Mouse (Mus musculus): ENCODE measurements around the gene Asic2.
A peak's percentile ranks its signal among the peaks of the same experiment; 100 is the strongest.

Asic2 gene

DNA sequence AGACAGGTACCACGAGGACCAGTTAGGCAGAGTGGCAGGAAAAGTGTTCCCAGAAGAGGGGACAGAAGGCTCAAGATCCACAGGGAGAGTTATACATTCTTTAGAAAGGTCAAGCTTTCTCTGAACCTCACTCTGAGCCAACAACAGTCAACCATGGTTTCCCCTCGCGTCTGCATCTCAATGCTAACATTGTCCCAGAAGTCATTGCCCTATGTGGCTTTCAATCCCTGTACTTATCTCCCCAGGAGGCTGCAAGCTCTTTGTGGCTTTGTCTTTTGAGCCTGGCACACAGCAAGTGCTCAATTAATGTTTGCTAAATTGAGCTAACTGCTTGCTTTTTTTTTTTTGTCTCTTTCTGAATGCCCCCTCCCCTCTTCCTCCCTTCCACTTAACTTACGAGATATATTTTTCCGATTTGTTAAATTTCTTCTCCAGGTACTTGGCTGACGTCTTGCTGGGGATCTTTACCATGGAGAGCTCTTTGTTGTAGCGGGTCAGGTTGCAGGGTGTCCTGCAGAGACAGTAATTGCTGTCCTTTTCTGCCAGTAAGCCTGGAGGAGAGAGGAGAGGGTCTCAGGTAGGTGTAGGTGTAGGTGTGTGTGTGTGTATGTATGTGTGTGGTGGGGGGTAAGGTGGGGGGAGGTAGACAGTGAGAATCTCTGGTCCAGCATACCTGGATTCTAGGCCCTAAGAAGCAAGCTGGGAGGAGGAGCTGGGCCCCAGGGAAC is 1078.8 kb downstream of the Asic2 start:
- DNase-seq, result no peak

DNA sequence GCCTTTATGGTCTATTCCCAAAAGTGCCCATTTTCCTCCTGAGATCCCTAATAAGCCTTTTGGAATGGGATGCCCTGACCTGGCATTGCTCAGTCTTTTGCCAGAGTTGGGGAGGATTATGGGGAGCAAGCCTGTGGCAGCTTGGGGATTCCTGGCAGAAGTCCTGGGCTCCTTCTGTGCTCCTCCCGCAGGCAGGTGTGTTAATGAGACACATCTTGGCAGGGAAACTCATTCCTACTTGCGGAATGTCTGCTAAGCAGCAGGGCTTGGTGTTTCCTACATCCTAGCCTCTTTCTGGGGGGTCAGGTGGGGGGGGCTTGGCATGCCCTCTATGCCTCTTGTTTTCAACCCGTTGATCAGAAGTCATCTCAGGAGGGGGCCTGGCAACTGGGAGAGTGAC is 1081.2 kb downstream of the Asic2 start:
- DNase-seq, result no peak

DNA sequence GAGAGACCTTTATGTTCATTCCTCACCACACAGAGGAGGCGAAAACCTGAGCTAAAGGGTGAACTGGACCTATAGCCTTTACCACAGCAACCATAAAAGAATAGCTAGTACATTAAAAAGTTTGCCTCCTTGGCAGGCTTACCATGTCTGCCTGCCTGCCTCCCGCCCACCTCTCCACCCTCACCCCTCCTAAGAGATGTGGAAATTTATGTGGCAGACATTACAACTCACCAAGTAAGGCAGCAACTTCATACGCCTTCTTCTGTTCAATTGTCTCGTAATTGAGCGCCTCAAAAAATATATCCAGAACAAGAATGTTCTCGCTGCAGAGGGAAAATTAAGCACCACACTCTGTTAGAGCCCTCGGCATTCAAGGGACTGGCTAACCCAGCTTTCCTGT is 1081.9 kb downstream of the Asic2 start:
- DNase-seq, result no peak

GRCm38 (mm10) chr11:80884521-80885231 is 1083.6 kb downstream of the Asic2 start:
- DNase-seq, result no peak

DNA sequence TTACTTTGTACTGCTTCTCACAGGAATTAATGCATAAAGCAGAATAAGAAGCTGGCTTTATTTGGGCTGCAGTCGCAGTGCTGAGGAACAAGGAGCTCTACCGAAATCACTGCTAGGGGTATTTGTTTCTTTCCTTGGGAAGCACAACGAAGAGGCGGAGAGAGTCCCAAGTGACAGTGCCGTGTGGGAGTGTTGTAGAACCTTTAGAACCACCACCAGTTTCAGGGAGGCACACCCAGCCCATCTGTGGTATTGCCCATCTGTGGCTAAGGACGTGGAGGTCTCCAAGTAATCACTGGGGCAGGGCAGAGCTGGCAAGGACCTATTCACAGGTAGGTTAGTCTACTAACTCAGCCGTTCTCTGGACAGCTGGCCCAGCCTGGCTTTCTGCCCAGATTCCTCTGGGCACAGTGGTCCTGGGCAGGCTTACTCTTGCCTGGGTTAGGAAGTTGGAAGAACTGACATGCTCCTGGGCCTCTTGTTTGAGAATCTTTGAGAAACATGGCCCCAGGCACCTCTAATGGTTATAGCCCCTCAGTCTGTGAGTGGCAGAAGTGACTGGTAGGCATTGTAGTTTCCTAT is 1085.9 kb downstream of the Asic2 start:
- DNase-seq, result peak in 1 of 2 experiments; percentile 14

- DNase-seq, result no peak
Measured at GRCm38 (mm10) chr11:80878026-80878425, 1090.2 kb downstream of the Asic2 start.

DNA sequence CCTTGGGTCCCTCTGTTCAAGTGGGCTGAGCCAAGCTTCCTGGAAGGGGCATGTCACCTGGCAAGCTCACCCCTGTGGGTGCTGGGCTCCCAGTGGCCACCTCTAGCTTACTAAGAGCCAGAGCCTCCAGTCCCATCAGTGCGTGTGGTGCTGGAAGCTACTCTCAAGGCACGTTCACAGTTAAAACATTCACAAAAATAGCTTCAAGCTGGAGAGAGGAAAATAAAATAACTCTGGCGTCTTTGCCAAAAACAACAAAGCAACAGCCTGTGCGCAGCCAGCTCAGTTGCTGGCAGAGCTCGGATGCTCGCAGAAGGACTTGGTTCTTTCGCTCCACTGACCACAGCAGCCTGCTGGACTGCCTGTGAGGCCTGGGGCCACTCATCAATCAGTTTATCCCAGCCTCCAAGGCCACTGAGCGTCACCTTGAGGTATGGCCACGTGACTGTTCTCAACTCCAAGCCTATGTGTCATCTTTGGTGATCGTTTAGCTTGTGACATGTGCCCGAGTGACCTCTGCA is 1091.1 kb downstream of the Asic2 start:
- peak; percentile 60 to 91 for DNase-seq

GRCm38 (mm10) chr11:80872509-80873474 is 1095.5 kb downstream of the Asic2 start:
- DNase-seq, result peak; percentile 60 to 70

GRCm38 (mm10) chr11:80868039-80868438 is 1100.2 kb downstream of the Asic2 start:
- no peak for DNase-seq

- DNase-seq, result no peak
Measured at GRCm38 (mm10) chr11:80862941-80863340, 1105.3 kb downstream of the Asic2 start.

DNA sequence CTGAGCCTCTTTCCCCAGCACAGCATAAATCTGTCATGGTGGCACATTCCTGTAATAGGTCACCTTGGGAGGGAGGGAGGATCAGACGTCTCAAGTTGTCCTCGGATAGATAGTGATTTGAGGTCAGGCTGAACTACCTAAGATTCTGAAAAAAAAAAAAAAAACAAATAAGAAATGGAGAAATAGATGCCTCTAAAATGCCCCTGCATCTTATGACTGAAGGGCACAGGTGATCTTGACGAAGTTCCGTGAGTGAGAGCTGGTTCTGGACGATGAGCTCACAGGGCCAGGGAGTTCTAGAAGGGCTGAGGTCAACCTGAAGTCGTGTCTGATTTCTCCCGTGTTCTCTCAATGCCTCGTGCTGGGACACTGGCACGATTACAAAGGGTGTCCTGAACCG is 1110.2 kb downstream of the Asic2 start, which contains the start of gene Spaca3:
Spaca3 (plus strand) TSS at position 301 of the 400 bp plus-strand sequence.
- no peak for DNase-seq

DNA sequence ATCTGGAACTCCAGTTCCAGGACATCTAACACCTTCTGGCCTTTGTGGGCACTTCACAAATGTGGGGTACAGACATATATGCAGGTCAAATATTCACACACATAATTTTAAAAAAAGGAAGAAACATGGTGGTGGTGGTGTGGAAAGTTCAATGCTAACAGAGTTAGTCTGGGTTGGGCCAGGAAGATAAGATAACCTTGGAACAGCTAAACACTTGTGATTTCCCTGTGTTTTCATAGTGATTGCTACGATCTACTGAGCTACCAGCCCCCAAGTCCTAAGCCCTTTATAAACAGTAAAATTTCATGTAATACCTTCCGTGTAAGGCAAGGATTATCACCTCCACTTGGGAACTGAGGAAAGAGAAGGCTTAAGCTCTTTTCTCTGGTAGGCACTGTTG is 1111.4 kb downstream of the Asic2 start:
- DNase-seq, result no peak

DNA sequence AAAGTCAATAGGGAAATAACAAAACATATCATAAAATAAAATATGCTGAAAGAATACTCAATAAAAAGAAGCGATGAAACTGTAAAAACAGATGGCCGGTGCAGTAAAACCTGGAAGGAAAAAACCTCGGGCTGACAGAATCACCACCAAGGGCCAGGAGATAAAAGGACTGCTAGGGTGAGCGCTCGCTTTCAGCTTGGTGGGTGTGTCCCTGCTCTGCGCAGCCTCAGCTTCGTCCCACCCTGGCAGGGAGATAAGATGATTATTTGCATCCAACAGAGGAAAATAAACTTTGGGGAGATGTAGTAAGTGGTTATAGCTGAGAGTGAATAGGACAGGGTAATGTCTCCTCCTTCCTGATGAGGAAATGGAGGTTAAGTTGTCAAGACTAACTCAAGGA is 1113.3 kb downstream of the Asic2 start:
- DNase-seq, result no peak

- DNase-seq, result no peak
Measured at GRCm38 (mm10) chr11:80854430-80854829, 1113.8 kb downstream of the Asic2 start.

DNA sequence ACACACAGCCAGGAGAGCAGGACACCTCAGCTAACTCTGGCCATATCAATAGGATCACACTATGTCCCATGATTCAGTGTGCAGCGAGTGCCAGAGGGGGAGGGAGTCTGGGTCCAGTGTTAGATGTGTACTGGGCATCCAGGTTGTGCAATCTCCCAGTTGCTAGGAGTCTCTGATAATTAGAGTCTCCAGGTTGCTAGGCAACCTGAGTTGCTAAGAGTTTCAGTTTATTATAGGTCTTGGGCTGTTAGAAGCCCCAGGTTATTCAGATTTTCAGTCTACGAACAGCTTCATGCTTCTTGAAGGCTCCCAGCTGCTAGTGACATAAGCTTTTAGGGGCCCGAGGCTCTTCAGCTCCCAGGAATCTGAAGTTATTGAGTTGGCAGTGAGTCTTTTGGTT is 1115.2 kb downstream of the Asic2 start:
- no peak for DNase-seq

DNA sequence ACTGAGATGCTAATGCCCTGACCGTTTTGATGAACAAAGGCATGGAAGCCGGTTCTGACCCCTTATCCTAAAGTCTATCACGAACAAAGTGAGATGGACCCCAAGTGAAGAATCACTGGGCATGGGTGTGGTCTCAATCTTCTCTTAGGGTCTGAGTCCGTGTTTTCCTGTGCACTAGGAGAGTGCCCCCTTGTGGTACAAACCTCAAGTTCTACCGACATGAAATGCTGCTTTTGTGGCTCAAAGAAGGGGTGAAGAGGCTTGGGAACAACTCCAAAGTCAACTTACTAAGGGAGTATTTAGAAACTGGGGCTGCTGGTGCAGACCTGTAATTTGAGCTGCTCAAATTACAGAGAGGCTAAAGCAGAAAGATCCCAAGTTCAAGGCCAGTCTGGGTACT is 1116.4 kb downstream of the Asic2 start:
- DNase-seq, result peak in 1 of 2 experiments; percentile 56

DNA sequence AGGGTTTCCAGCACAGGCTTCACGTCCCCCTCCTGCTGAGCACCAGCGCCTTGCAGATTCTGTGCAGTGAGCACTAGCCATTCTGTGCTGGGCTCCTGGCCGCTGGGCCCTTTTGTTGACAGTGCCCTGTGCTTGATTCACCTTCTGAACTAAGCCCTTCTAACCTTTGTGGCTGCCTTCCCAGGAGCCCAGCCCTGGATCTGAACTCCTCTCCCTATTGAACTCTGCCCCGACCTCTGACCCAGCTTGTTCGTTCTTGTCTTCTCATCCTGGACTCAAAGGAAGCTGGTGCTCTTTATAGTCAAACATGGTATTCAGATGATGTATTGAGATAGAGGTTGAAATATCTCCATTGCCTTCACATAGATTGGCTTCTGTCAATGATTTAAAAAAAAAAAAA is 1120.1 kb downstream of the Asic2 start:
- no peak for DNase-seq

GRCm38 (mm10) chr11:80846115-80846514 is 1122.1 kb downstream of the Asic2 start:
- no peak for DNase-seq

- DNase-seq, result no peak
Measured at GRCm38 (mm10) chr11:80845486-80845885, 1122.8 kb downstream of the Asic2 start.

- DNase-seq, result no peak
Measured at GRCm38 (mm10) chr11:80843435-80843834, 1124.8 kb downstream of the Asic2 start.

DNA sequence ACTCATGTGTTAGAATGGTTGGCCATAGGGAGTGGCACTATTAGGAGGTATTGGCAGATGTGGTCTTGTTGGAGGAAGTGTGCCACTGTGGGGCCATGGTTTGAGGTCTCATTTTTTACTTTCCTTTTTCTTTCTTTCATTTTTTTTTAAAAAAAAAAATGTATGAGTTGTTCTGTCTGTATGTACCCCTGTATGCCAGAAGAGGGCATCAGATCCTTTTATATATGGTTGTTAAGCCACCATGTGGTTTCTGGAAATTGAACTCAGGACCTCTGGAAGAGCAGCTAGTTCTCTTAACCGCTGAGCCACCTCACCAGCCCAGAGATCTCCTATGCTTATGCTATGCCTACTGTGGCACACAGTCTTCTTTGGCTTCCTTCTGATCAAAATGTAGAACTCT is 1129.5 kb downstream of the Asic2 start:
- no peak for DNase-seq

DNA sequence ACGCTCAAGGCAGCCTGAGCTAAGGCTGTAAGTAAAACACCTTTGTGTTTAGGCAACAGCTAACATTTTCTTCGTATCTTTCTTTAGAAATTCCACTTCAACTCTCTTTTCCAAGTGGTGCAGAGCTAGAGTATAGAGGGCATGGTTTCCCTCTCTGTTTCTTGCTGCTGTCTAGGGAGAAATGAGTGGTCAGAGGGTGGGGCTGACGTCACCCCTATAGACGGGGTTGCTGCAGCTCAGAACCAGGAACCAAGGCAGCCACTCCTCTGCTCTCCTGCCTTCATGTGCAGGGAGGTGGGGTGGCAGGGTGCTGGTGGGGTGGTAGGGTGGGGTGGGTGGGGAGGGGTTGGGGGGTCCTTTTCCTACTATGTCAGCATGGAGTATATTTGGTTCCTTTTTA is 1132.4 kb downstream of the Asic2 start:
- no peak for DNase-seq

DNA sequence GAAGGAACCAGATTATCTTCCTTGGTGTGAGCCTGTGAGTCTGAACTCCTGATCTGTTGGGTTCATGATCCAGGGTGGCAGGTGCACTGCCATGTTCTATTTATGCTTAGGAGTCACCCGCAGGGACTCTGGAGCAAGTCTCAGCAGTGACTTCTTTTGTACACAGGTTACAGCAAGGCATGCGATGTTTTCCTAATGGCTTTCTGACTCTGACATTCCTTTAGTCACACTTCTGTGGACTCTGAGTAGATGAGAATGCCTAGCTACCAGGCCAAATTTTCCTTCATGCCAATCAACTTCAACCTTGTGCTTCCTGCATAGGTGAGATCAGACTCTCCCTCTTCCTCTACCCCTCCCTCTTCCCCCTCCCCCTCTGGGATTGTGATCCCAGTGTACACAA is 1132.9 kb downstream of the Asic2 start:
- no peak for DNase-seq

Data from kidney, postnatal 25 days (tissue).